Mouse (Mus musculus) spleen, adult 2 months (tissue): ENCODE measurements around the gene Parva. TPM values are rescaled to one million over a fixed set of nuclear protein-coding genes. Genes with fewer than 3 reads are reported as not detected.

Experiments
- DNase-seq, 2 experiments: peaks; one replicate each; pipeline versions ENCODE4 v3.0.0 to v3.0.0-alpha.2; 2012 to 2021; ENCODE audit warnings: low spot score in 2 of 2, low read depth in 1 of 2
- H3K27ac ChIP-seq: fragments of 200-500 bp; 2 replicates; pipeline ENCODE4 v1.5.1; 2012; ENCODE audit warnings: low read length, inconsistent platforms; ENCODE audit not compliant: insufficient read depth
- H3K27me3 ChIP-seq: fragments of 200-500 bp; 2 replicates; pipeline ENCODE4 v1.6.1; 2012; ENCODE audit warnings: mild to moderate bottlenecking, moderate library complexity, low read length, inconsistent platforms; ENCODE audit not compliant: control insufficient read depth, insufficient read depth
- H3K36me3 ChIP-seq: fragments of 200-500 bp; 2 replicates; pipeline ENCODE4 v1.6.1; 2012; ENCODE audit warnings: mild to moderate bottlenecking, low read length, inconsistent platforms; ENCODE audit not compliant: control insufficient read depth, insufficient read depth
- H3K4me1 ChIP-seq: fragments of 200-500 bp; 2 replicates; pipeline ENCODE4 v1.6.1; 2011; ENCODE audit warnings: inconsistent platforms; ENCODE audit not compliant: control insufficient read depth, insufficient read depth, insufficient read length
- H3K4me3 ChIP-seq: fragments of 200-500 bp; 2 replicates; pipeline ENCODE4 v1.5.1; 2011; ENCODE audit warnings: mild to moderate bottlenecking, inconsistent platforms; ENCODE audit not compliant: insufficient read depth, insufficient read length; ENCODE audit errors: extremely low read depth
- CTCF ChIP-seq: fragments of 200-500 bp; IDR thresholded peaks from 2 replicates; pipeline ENCODE4 v1.5.1; 2011; ENCODE audit warnings: mild to moderate bottlenecking, inconsistent platforms; ENCODE audit not compliant: insufficient read depth, insufficient read length, insufficient replicate concordance; ENCODE audit errors: extremely low read depth
- POLR2A ChIP-seq: fragments of 200-500 bp; IDR thresholded peaks from 2 replicates; pipeline ENCODE4 v1.6.1; 2011; ENCODE audit warnings: low read depth, low read length, inconsistent platforms
- WGBS: fragments of 180-500 bp; shearing (Covaris S2); methylation state at CpG from one replicate; pipeline ENCODE4 v1.1.7; 2018; 5-methylcytosine and 5-hydroxymethylcytosine counted together
- polyA plus RNA-seq: library from polyadenylated mRNA; depleted of rRNA; stranded (reverse); fragments of >200 nt; gene quantifications from 2 replicates; pipeline ENCODE4 v1.2.3, GENCODE M21; 2012

Gene Parva
- polyA plus RNA-seq, 1 experiment, result 7.1 TPM

DNA sequence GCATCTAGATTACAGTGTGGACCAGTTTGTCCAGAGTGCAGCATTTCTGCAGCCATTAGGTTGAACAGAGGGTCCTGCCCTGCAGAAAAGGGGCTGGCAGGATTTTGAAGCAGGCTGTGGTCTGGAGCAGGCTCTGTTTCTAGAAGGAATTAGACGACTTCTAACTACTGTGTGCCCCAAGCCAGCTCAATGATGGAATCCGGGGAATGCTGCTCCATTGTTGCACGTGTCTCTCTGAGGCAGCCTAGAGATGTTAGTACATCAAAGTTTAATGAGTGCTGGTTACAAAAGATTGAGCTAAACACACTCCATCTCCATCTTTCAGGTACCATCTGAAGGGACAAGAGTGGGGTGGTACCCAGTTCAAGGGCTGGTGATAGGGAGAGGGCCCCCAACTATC lies 85.0 kb downstream of the Parva start:
- WGBS, result 83% methylated on average over 3 of the region's 3 CpGs
- TF ChIP-seq CTCF, result no peak
- no peak for TF ChIP-seq POLR2A
- H3K36me3 ChIP-seq, result no peaks in the 10 kb centered on the region

DNA sequence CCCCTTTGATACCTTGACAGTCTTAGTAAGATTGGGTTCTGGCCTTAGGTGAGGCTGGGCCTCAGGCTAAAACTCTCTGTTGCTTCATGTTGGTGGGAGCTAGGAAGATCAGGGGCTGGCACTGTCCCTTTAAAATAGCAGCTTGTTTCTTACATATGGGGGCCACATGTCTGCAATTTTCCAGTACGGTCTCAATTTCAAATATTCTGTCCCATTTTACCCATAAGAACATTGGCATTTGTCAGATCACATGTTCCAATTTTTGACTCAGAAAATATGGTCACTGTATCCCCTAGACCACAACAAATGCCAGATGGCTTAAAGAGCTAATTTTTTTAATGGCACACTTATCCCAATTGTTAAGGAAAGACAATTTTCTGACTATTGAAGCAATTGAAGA lies 85.6 kb downstream of the Parva start:
- Histone ChIP-seq H3K4me3 (no peak overlapping the region), H3K36me3 (no peaks in the 10 kb centered on the region), H3K27ac (no peak overlapping the region), H3K4me1 (no peaks in the 10 kb centered on the region; the same call in 1 of the 2 replicates), H3K27me3 (no peaks in the 10 kb centered on the region)
- no peak for DNase-seq
- no peak for TF ChIP-seq POLR2A
- TF ChIP-seq CTCF, result no peak
- 94% methylated on average over 1 of the region's 1 CpGs for WGBS

More for the DNA sequence above, 85.0 kb downstream of the Parva start:
- H3K27me3 ChIP-seq, result no peaks in the 10 kb centered on the region
- no peak overlapping the region for H3K4me3 ChIP-seq
- no peak overlapping the region for H3K27ac ChIP-seq
- H3K4me1 ChIP-seq, result no peaks in the 10 kb centered on the region; the same call in 1 of the 2 replicates
- no peak for DNase-seq

DNA sequence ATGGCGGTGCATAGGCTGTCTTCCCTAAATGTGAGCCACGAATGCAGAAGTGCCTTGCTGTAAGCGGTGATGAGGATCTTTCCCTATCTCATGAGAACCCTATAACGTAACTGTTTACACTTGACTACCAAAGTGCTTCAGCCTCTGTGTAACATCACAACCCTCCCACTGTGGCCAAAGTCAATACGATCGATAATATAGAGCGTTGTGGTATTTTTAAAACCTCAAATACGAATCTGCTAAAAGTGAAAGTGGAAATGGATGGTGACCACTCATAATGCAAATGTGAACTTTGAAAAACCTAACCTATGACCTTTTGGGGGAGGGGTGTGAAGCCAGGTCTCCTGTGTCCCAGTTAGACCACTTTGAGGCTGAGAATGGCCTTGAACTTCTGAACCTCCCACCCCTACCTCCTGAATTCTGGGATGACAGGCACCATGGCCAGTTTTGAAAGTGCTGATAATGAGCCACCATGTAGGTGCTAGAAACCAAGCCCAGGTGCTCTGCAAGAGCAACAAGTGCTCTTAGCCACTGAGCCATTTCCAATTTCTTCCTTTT lies 87.4 kb downstream of the Parva start:
- Histone ChIP-seq H3K27me3 (no peaks in the 10 kb centered on the region), H3K4me1 (no peaks in the 10 kb centered on the region; the same call in 1 of the 2 replicates), H3K36me3 (no peaks in the 10 kb centered on the region), H3K4me3 (no peak overlapping the region), H3K27ac (no peak overlapping the region)
- WGBS, result 52% methylated on average over 8 of the region's 8 CpGs
- TF ChIP-seq POLR2A (no peak), CTCF (no peak)
- no peak for DNase-seq

DNA sequence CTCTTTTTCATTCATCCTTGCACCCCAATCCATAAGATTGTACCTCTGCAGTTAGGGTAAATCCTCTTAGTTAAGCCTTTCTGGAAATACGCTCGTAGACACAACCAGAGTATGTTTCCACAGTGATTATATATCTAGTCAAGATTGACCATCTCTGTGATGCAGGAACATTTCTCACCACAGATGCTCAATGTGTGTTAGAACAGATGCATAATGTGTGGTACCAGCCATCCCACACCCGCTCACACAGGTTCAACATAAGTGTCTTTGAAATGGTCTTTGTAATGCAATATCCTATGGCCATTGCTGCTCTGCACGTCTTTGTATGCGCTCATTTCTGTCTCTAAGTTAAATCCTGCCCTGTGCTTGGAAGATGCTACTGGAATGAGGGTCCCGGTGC lies 98.2 kb downstream of the Parva start:
- H3K4me1 ChIP-seq, result no peaks in the 10 kb centered on the region
- no peak for DNase-seq
- no peaks in the 10 kb centered on the region for H3K36me3 ChIP-seq
- H3K27ac ChIP-seq, result no peak overlapping the region
- no peaks in the 10 kb centered on the region for H3K27me3 ChIP-seq
- TF ChIP-seq POLR2A (no peak), CTCF (no peak)
- no peak overlapping the region for H3K4me3 ChIP-seq
- WGBS, result 94% methylated on average over 6 of the region's 6 CpGs

DNA sequence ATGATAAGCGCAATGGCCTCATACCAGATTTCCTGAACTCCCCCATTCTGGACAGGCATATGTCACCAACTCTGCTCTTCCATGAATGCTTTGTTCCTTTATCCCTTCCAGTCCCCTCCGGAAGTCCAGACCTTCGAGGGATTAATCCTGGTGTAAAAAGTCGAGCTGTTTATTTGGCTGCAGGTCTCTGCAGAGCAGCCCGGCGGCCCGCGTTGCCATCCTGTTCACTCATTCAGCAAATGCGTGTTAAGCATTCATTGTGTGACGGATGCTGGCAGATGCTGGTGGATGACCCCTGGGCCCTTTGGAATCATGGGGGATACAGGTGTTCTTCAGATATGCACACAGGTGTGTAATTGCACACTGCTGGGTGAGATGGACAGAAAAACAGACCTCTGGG lies 98.9 kb downstream of the Parva start:
- Histone ChIP-seq H3K4me3 (no peak overlapping the region), H3K36me3 (no peaks in the 10 kb centered on the region), H3K27ac (no peak overlapping the region), H3K4me1 (no peaks in the 10 kb centered on the region), H3K27me3 (no peaks in the 10 kb centered on the region)
- WGBS, result 89% methylated on average over 10 of the region's 10 CpGs
- DNase-seq, result no peak
- TF ChIP-seq CTCF (no peak), POLR2A (no peak)

DNA sequence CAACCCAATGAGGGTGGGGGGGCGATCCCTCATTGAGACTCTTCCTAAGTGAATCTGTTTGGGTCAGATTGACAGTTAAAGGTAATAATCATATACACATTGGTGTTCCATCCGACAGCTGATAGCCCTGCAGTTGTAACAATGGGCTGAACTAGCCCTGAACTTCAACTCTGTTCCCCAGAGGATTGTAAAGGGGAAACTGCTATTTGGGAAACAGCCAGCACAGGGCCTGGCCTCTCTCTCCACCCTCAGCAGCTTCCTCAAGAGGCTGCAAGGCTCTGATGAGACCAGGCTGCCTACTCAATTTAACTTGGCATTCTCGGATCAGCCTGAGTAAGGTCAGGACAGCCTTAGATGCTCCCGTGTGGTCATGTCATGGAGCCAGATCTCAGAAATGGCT lies 99.9 kb downstream of the Parva start:
- Histone ChIP-seq H3K27ac (no peak overlapping the region), H3K36me3 (no peaks in the 10 kb centered on the region), H3K27me3 (no peaks in the 10 kb centered on the region), H3K4me3 (no peak overlapping the region), H3K4me1 (no peaks in the 10 kb centered on the region)
- no peak for DNase-seq
- 65% methylated on average over 4 of the region's 4 CpGs for WGBS
- TF ChIP-seq POLR2A (no peak), CTCF (no peak)

DNA sequence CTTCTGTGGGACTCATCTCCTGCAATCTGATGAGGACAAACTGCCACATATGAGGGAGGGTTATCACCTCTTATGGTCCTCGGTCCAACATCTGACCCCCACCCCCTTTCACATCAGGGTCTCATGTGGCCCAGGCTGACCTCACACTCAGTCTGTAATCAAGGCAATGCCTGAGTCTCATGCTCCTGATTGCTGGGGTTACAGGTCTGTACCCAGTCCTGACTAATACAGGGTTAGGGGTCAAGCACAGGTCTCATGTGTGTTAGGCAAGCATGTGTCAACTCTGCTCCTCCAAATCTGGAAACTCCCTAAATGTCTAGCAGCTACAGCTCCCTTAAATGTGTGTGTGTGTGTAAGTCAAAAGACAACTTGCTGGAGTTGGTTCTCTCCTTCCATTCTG lies 100.8 kb downstream of the Parva start:
- no peak overlapping the region for H3K27ac ChIP-seq
- DNase-seq, result no peak
- WGBS, result 96% methylated on average over 1 of the region's 1 CpGs
- H3K4me1 ChIP-seq, result no peaks in the 10 kb centered on the region
- TF ChIP-seq CTCF (no peak), POLR2A (no peak)
- H3K4me3 ChIP-seq, result no peak overlapping the region
- no peaks in the 10 kb centered on the region for H3K27me3 ChIP-seq
- no peaks in the 10 kb centered on the region for H3K36me3 ChIP-seq
